Mouse (Mus musculus) heart, postnatal 25 days (tissue): ENCODE data around the gene Smcr8. TPM values are rescaled to one million over a fixed set of nuclear protein-coding genes. Genes with fewer than 3 reads are reported as not detected.

Experiments used
- DNase-seq: peaks from one replicate; pipeline ENCODE4 v3.0.0; 2022; ENCODE audit warnings: low spot score
- intact Hi-C: fragments of 180-260 bp; cut with DNase I; formaldehyde crosslinking; loops from one replicate; pipeline ENCODE4 v1.15.1; 2025
- microRNA-seq: library from miRNA; unstranded; fragments of <30 nt; microRNA quantifications from one replicate; pipeline ENCODE4 v1.2.0, GENCODE M21; 2022
- total RNA-seq, 2 experiments: library from RNA; stranded (reverse); gene quantifications; 2 replicates each; pipeline ENCODE4 v1.2.3; 2021

The Smcr8 gene
- total RNA-seq, 2 experiments from 2014 or later = 13.4 to 16.3 TPM

DNA sequence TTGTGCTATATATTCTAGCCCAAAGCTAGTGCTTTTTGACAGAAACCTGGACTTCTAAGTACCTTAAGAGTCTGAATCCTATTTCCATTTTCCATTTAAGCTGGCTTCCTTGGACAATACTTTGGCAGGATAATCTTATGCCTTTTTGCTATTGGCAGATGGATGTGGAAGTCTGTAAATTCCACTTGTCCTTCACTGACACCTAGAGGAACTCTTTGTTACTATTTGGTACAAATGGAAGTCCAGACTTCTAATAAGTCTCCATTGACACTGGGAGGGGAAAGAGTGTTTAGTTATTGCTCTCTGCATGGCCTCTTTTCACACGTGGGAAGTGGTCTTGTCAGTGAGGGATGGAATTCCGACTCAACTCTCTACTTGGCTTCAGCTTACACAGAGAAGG, 51.6 kb downstream of the Smcr8 start:
- DNase-seq = no peak

DNA sequence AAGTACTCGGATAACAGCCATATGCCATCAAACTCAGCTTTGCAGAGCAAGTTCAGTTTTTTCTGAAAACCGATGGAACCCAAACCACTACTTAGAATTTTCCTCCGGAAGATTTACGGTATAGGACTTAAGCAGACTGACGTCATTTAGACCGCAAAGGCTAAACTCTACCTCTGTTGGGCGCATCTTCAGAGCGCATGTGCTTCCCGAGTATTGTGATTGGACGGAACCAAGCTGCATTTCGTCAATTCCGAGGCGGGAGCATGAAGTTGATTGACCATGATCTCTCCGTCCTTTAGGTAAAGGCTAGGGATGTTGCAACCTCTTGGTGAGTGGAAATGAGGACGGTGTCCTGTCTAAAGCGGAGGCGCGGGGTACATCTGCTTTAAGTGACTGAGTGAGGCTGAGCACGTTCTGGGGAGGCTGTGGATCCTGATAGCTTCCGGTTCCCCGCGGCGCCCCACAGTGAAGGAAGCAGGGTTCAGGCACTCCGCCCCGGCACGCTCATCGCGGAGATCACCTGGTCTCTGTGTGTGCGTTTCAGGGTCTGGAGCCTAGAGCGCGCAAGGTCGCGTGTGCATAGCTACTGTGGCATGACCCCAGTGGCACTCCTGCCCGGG, 53.2 kb downstream of the Smcr8 start, which contains the start of gene Dhrs7b:
Gene Dhrs7b, plus strand, starts transcription at position 199 of the 620 bp plus-strand sequence.
- intact Hi-C loops = no loop called here
- peak; percentile 76 for DNase-seq

More for the DNA sequence above, 51.6 kb downstream of the Smcr8 start:
- intact Hi-C loops = loop anchor here (5.0 kb wide), 1 partner anchor 132 kb away; the partner anchor contains the start of gene Llgl1

DNA sequence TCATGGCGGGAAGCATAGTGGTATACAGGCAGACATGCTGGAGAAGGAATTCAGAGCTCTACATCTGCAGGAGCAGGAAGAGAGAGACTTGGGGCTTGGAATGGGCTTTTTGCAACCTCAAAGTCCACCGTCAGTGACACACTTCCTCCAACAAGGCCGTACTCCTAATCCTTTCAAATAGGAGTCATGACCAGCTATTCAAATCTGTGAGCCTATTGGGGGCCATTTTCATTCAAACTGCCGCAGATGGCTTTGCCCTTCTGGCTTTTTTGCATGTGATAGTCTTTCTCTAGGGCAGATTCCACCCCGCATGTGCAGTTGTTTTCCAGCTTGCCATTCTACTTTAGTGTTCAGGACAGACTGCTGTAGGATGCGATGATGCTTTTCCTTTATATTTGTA, 59.6 kb downstream of the Smcr8 start:
- no peak for DNase-seq
- intact Hi-C loops = loop anchor here (5.0 kb wide), 1 partner anchor 40 kb away; the partner anchor contains the start of gene Tmem11

Small RNA genes within 50 kb of the gene (microRNA-seq; reads per million reads assigned to microRNA genes)
- 9.4 reads per million, percentile 23 among the genes with 10 or more reads in this experiment for gene Mir5100

Other genes with a start within 250 kb of the Smcr8 start
- 10 to 100 TPM; 72.8 to 82.5 TPM for gene Alkbh5, start 241.1 kb upstream of the Smcr8 start, total RNA-seq
- 10 to 100 TPM; 11.4 to 12.3 TPM for gene Llgl1, start 77.8 kb upstream of the Smcr8 start, total RNA-seq
- gene Flii, start 50.3 kb upstream of the Smcr8 start, total RNA-seq = 100 to 1,000 TPM; 112 to 120 TPM
- gene Mief2, start 49.1 kb upstream of the Smcr8 start, total RNA-seq = 10 to 100 TPM; 31.6 to 32.9 TPM
- gene Top3a, start 159 bp upstream of the Smcr8 start, total RNA-seq = 1 to 10 TPM; 4.1 to 4.2 TPM
- gene Shmt1, start 34.2 kb downstream of the Smcr8 start, total RNA-seq = 10 to 100 TPM in 1 of 2 experiments, 1 to 10 TPM in 1; 5.1 to 12.6 TPM
- 10 to 100 TPM; 20.1 to 20.8 TPM for gene Dhrs7b, start 53.1 kb downstream of the Smcr8 start, total RNA-seq
- 10 to 100 TPM; 27.6 to 28.0 TPM for gene Tmem11, start 101.7 kb downstream of the Smcr8 start, total RNA-seq
- 10 to 100 TPM; 14.6 to 14.9 TPM for gene Natd1, start 137.2 kb downstream of the Smcr8 start, total RNA-seq
- gene Map2k3, start 154.5 kb downstream of the Smcr8 start, total RNA-seq = 10 to 100 TPM; 73.6 to 81.8 TPM
- gene Kcnj12, start 245.0 kb downstream of the Smcr8 start, total RNA-seq = 10 to 100 TPM; 25.2 to 28.6 TPM